Mouse (Mus musculus) kidney, embryonic 14.5 days (tissue): Measurements from ENCODE around the gene Vta1. TPM values are rescaled to one million over a fixed set of nuclear protein-coding genes. Genes with fewer than 3 reads are reported as not detected.

Source experiments
- ATAC-seq: fragments of 200-750 bp; cut with Nextera tagmentation; 2 replicates; pipeline ENCODE4 v1.8.0; 2017; ENCODE audit warnings: moderate number of reproducible peaks, mild to moderate bottlenecking, moderate TSS enrichment, moderate library complexity; ENCODE audit not compliant: low FRiP score, low TSS enrichment
- H3K27ac ChIP-seq: fragments of 300-500 bp; sonication (generic); 2 replicates; pipeline ENCODE4 v1.5.1; 2014; ENCODE audit warnings: low read depth, mild to moderate bottlenecking, low read length, moderate library complexity, mixed read lengths
- H3K27me3 ChIP-seq: fragments of 300-500 bp; sonication (generic); 2 replicates; pipeline ENCODE4 v1.6.1; 2014; ENCODE audit warnings: mild to moderate bottlenecking, low read length; ENCODE audit not compliant: control insufficient read depth, insufficient read depth
- H3K36me3 ChIP-seq: fragments of 300-500 bp; sonication (generic); 2 replicates; pipeline ENCODE4 v1.6.1; 2014; ENCODE audit warnings: low read length, mixed read lengths; ENCODE audit not compliant: control insufficient read depth, insufficient read depth
- H3K4me1 ChIP-seq: fragments of 300-500 bp; sonication (generic); 2 replicates; pipeline ENCODE4 v1.6.1; 2014; ENCODE audit warnings: low read length, mixed read lengths; ENCODE audit not compliant: control insufficient read depth, insufficient read depth
- H3K4me2 ChIP-seq: fragments of 300-500 bp; sonication (generic); replicated peaks from 2 replicates; pipeline ENCODE4 v1.6.1; 2014; ENCODE audit warnings: low read depth, mild to moderate bottlenecking, low read length
- H3K4me3 ChIP-seq: fragments of 300-500 bp; sonication (generic); 2 replicates; pipeline ENCODE4 v1.5.1; 2014; ENCODE audit warnings: mild to moderate bottlenecking, low read length
- H3K9ac ChIP-seq: fragments of 300-500 bp; sonication (generic); 2 replicates; pipeline ENCODE4 v1.6.1; 2014; ENCODE audit warnings: low read depth, mild to moderate bottlenecking, low read length, moderate library complexity
- H3K9me3 ChIP-seq: fragments of 300-500 bp; sonication (generic); 2 replicates; pipeline ENCODE4 v1.6.1; 2016; ENCODE audit warnings: low read length; ENCODE audit not compliant: control insufficient read depth
- WGBS: fragments of 180-500 bp; shearing (Covaris S2); extraction: QIAGEN DNeasy Blood & Tissue Kit; methylation state at CpG from one replicate; pipeline ENCODE4 v1.1.7; 2014; 5-methylcytosine and 5-hydroxymethylcytosine counted together
- polyA plus RNA-seq: library from polyadenylated mRNA; unstranded; fragments of >200 nt; fragmentation: Nextera tagmentation; extraction: Ambion mirVana; gene quantifications from 2 replicates; pipeline ENCODE4 v1.2.1, GENCODE M21; 2014

Vta1 gene
- polyA plus RNA-seq, 1 experiment from 2014 or later, result 118 TPM

GRCm38 (mm10) chr10:14685663-14686062 lies 19.7 kb downstream of the Vta1 start:
- no peak for ATAC-seq
- Histone ChIP-seq H3K4me1 (no peaks in the 10 kb centered on the region), H3K27ac (no peak overlapping the region), H3K9ac (no peak overlapping the region), H3K36me3 (peaks cover 12% of the 10 kb centered on the region; the same call in 1 of the 2 replicates), H3K9me3 (no peaks in the 10 kb centered on the region), H3K27me3 (no peaks in the 10 kb centered on the region), H3K4me2 (no peak overlapping the region), H3K4me3 (no peak overlapping the region)
- WGBS, result 97% methylated on average over 1 of the region's 1 CpGs

- no peaks in the 10 kb centered on the region for H3K27me3 ChIP-seq
- H3K27ac ChIP-seq, result no peak overlapping the region
- peaks cover 25% of the 10 kb centered on the region; the same call in 1 of the 2 replicates for H3K36me3 ChIP-seq
- H3K9ac ChIP-seq, result no peak overlapping the region
- no peak overlapping the region for H3K4me2 ChIP-seq
- H3K9me3 ChIP-seq, result no peaks in the 10 kb centered on the region
- no peaks in the 10 kb centered on the region for H3K4me1 ChIP-seq
- no peak for ATAC-seq
- WGBS, result 98% methylated on average over 2 of the region's 2 CpGs
- H3K4me3 ChIP-seq, result no peak overlapping the region
Observed at GRCm38 (mm10) chr10:14666147-14666546, 39.2 kb downstream of the Vta1 start.

DNA sequence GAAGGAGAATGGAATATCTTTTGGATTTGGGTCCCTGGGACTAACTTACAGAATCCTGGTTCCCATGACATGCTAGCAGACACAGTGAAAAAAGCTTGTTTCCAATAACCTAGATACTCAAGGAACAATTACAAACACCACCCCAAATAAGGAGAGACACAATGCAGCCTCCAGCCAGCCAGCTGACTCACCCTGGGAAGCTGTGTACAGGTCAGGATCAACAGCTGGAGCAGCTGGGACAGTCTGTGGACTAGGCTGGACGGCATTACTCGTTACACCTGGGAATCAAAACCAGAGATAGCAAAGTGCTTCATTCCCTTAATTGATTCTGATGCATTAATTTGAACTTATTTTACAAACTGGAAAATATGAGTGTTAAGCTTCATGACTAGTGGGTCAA lies 44.5 kb downstream of the Vta1 start:
- no peak for ATAC-seq
- no peaks in the 10 kb centered on the region for H3K4me1 ChIP-seq
- no peak overlapping the region for H3K4me2 ChIP-seq
- H3K27ac ChIP-seq, result no peak overlapping the region
- H3K4me3 ChIP-seq, result no peak overlapping the region
- H3K9me3 ChIP-seq, result no peaks in the 10 kb centered on the region
- H3K9ac ChIP-seq, result no peak overlapping the region
- peaks cover 16% of the 10 kb centered on the region; the same call in 1 of the 2 replicates for H3K36me3 ChIP-seq
- no peaks in the 10 kb centered on the region for H3K27me3 ChIP-seq
- 95% methylated on average over 2 of the region's 2 CpGs for WGBS

DNA sequence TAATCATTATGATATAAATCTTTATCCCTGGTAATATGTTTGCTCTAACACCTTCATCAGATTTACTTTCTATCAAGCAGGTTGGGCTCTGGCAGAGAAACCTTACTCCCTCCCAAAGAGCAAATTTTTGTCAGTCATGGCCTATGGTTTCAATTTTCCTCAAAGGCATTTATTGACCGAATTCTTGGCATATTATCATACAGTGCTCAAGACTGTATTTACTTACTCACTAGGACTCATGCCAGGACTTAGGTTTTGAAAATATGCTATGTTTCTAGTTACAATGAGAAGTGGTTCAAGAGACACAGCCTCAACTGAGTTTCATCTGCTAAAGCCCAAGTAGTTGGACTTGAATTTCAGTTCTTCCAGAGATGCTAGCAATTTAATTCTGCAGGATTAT lies 65.7 kb downstream of the Vta1 start:
- Histone ChIP-seq H3K4me1 (no peaks in the 10 kb centered on the region), H3K27ac (no peak overlapping the region), H3K4me3 (no peak overlapping the region), H3K4me2 (no peak overlapping the region), H3K9me3 (no peaks in the 10 kb centered on the region), H3K27me3 (no peaks in the 10 kb centered on the region), H3K36me3 (no peaks in the 10 kb centered on the region), H3K9ac (no peak overlapping the region)
- ATAC-seq, result no peak
- 84% methylated on average over 1 of the region's 1 CpGs for WGBS

DNA sequence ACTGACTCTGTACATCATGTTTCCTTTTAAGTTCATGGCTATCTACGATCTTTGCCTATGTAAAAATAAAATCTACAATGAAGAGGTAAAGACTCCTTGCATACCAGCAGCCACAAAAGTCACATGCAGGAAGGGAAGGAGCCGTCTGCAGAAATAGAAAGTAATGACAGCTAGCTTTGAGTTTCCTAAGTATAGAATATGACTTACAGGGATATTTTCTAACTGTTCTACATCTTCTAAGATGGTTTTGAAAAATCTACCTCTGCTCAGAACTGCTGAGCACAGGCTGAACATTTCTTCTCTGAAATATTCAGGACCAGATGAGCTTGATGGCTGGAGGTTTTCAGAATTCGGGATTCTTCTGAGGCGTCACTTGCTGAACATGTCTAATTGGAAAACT lies 66.3 kb downstream of the Vta1 start:
- Histone ChIP-seq H3K9ac (no peak overlapping the region), H3K27ac (no peak overlapping the region), H3K4me3 (no peak overlapping the region), H3K9me3 (no peaks in the 10 kb centered on the region), H3K4me2 (no peak overlapping the region), H3K36me3 (no peaks in the 10 kb centered on the region), H3K4me1 (no peaks in the 10 kb centered on the region), H3K27me3 (no peaks in the 10 kb centered on the region)
- ATAC-seq, result no peak
- WGBS, result 88% methylated on average over 4 of the region's 4 CpGs

DNA sequence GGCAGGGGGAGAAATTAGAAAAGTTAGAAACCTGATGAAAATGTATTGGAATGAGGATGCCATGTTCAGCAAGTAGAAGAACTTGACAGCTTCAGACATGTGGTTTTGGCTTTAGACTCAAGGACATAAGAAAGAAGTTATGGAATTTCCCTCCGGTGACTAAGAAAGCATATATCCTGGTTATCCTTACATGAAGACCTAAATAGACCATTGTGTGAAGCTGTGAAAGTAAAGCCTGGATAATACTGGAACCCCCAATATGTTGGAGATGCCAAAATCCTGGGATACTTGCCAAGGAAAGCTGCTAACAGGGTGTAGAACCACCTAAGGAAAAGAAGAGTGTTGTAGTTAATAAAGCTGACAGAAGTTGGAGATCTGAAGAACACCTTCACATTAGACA lies 79.7 kb downstream of the Vta1 start:
- no peaks in the 10 kb centered on the region for H3K27me3 ChIP-seq
- no peak overlapping the region for H3K9ac ChIP-seq
- no peaks in the 10 kb centered on the region for H3K9me3 ChIP-seq
- WGBS, result 97% methylated on average over 1 of the region's 1 CpGs
- no peak for ATAC-seq
- H3K27ac ChIP-seq, result no peak overlapping the region
- H3K36me3 ChIP-seq, result no peaks in the 10 kb centered on the region
- no peaks in the 10 kb centered on the region for H3K4me1 ChIP-seq
- no peak overlapping the region for H3K4me2 ChIP-seq
- no peak overlapping the region for H3K4me3 ChIP-seq

DNA sequence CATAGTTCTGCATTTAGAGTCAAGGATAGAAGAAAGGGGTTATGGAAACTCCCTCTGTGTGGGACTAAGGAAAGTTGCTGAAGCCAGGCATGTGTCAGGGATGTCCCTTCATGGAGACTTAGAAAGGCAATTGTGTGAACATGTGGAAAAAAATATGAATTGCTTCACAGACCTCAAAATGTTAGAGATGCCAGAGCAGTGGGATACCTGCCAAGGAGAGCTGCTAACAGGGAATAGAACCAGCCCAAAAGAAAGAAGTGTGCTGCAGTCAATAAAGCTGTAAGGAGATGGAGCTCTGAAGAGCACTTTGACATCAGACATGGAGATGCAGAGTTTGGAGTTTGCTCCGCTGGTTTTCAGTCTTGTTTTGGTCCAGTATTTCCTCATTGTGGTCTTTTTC lies 86.2 kb downstream of the Vta1 start:
- Histone ChIP-seq H3K4me3 (no peak overlapping the region), H3K9me3 (no peaks in the 10 kb centered on the region; the same call in 1 of the 2 replicates)
- ATAC-seq, result no peak

GRCm38 (mm10) chr10:14618301-14618700 lies 87.1 kb downstream of the Vta1 start:
- Histone ChIP-seq H3K9me3 (peaks cover 5% of the 10 kb centered on the region), H3K27me3 (no peaks in the 10 kb centered on the region), H3K4me3 (no peak overlapping the region), H3K27ac (no peak overlapping the region), H3K9ac (no peak overlapping the region), H3K4me2 (no peak overlapping the region), H3K36me3 (no peaks in the 10 kb centered on the region), H3K4me1 (no peaks in the 10 kb centered on the region)
- WGBS, result 76% methylated on average over 1 of the region's 1 CpGs
- ATAC-seq, result no peak

More for the DNA sequence above, 86.2 kb downstream of the Vta1 start:
- no peaks in the 10 kb centered on the region for H3K27me3 ChIP-seq
- no peak overlapping the region for H3K9ac ChIP-seq
- no peak overlapping the region for H3K27ac ChIP-seq
- H3K36me3 ChIP-seq, result no peaks in the 10 kb centered on the region
- WGBS, result 87% methylated on average over 1 of the region's 1 CpGs
- no peak overlapping the region for H3K4me2 ChIP-seq
- H3K4me1 ChIP-seq, result no peaks in the 10 kb centered on the region

GRCm38 (mm10) chr10:14615441-14615840 lies 89.9 kb downstream of the Vta1 start:
- no peak overlapping the region for H3K27ac ChIP-seq
- H3K9me3 ChIP-seq, result peaks cover 5% of the 10 kb centered on the region
- H3K4me3 ChIP-seq, result no peak overlapping the region
- no peaks in the 10 kb centered on the region for H3K4me1 ChIP-seq
- ATAC-seq, result no peak
- no peak overlapping the region for H3K4me2 ChIP-seq
- no peaks in the 10 kb centered on the region for H3K36me3 ChIP-seq
- H3K9ac ChIP-seq, result no peak overlapping the region
- H3K27me3 ChIP-seq, result no peaks in the 10 kb centered on the region

GRCm38 (mm10) chr10:14607597-14607996 lies 97.8 kb downstream of the Vta1 start:
- Histone ChIP-seq H3K27me3 (no peaks in the 10 kb centered on the region), H3K27ac (no peak overlapping the region), H3K9me3 (no peaks in the 10 kb centered on the region), H3K36me3 (no peaks in the 10 kb centered on the region), H3K4me3 (no peak overlapping the region), H3K9ac (no peak overlapping the region), H3K4me2 (no peak overlapping the region), H3K4me1 (no peaks in the 10 kb centered on the region)
- ATAC-seq, result no peak
- WGBS, result 85% methylated on average over 5 of the region's 5 CpGs
